Comparison of ENCODE assay signal across 8 mouse cellular contexts in the genomic region with DNA sequence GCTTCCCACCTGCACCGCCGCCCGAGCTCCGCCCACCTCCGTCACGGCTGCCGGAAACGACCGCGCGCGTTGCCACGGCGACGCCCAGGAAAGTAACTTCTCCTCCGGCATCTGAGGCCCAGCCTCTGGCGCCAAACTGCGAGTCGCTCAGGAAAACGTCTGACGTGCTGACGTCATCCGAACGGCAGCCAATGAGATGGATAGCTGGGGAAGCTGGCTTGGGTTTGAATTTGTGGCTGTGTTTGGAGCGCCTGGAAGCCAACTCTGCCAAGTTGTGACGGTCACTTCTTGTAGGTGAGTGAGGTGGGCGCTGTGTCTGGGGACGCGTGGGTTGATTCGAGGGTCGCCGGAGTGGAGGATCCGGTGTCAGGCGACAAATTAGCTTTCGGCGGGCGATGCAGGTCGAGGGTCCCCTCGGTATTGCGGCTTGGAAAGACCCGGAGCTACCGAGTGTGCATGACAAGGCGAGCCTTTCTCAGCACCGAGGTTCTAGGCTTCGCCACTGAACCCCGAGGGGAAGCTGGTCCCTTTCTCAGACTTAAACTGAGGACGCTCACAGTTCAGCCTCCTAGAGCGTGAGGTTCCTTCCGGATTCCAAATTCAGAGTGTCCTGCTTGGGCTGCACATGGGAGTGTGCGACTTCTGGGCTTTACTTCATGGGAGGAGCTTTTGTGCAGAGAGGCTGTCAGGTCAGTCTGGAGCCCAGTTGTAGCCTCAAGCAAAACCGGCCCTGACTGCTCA. TPM values are rescaled to one million over a fixed set of nuclear protein-coding genes. Genes with fewer than 3 reads are reported as not detected.
A peak's percentile ranks its signal among the peaks of the same experiment; 100 is the strongest.
DNase-seq lines count a peak whose midpoint lies in the region; ATAC-seq lines count a peak whose summit lies in the region.

A gene (plus strand): TSS at position 139 of the 741 bp plus-strand sequence.
A gene (minus strand): TSS at position 149 of the 741 bp plus-strand sequence.

- H3K79me2 ChIP-seq in macrophage (ENCODE audit: inconsistent target) = peaks cover 46% of the 10 kb centered on the region

- no peaks in the 10 kb centered on the region for H3K27me3 ChIP-seq in hindbrain, embryonic 16.5 days (replicated peaks; ENCODE audit: control insufficient read depth, insufficient read depth, low read length)

- peak; percentile 91 for DNase-seq in WW6 (ENCODE audit: low read depth, low spot score)
- peak; percentile 77 to 92 for DNase-seq in cerebellum, postnatal 4 days (ENCODE audit: low spot score in 2 of 2)
- peak; percentile 93 for DNase-seq in gastrocnemius, adult 18-20 months (ENCODE audit: low spot score)
- DNase-seq in left cerebral cortex, adult 18-20 months (ENCODE audit: low spot score in 2 of 2) = peak; percentile 96 to 98
- DNase-seq in right cerebral cortex, adult 18-20 months = peak; percentile 98
- DNase-seq in urinary bladder, postnatal 10 days (ENCODE audit: low spot score) = peak; percentile 80

- peaks cover 6% of the 10 kb centered on the region for H3K4me1 ChIP-seq in hindbrain, embryonic 16.5 days (ENCODE audit: control insufficient read depth, insufficient read depth, low read depth, low read length)

- H3K9ac ChIP-seq in hindbrain, embryonic 16.5 days (ENCODE audit: low read depth, low read length) = peak within 1 kb of the TSS; percentile 60

- H3K4me2 ChIP-seq in hindbrain, embryonic 16.5 days (ENCODE audit: low read length) = peak within 1 kb of the TSS; percentile 78

- H3K4me3 ChIP-seq in hindbrain, embryonic 16.5 days (ENCODE audit: low read length) = peak within 1 kb of the TSS; percentile 65
- H3K4me3 ChIP-seq in macrophage (ENCODE audit: inconsistent target) = peak within 1 kb of the TSS; percentile 98

- no peaks in the 10 kb centered on the region for H3K9me3 ChIP-seq in hindbrain, embryonic 16.5 days (ENCODE audit: control insufficient read depth, low read length)

- WGBS in hindbrain, embryonic 16.5 days = 0% methylated on average over 51 of the region's 51 CpGs
- under 1% methylated on average over 51 of the region's 51 CpGs for WGBS in macrophage (ENCODE audit: missing documents)

- no peaks in the 10 kb centered on the region for H3K36me3 ChIP-seq in hindbrain, embryonic 16.5 days (ENCODE audit: control insufficient read depth, insufficient read depth, low read length)
- H3K36me3 ChIP-seq in macrophage (ENCODE audit: inconsistent target) = no peaks in the 10 kb centered on the region

- H3K27ac ChIP-seq in hindbrain, embryonic 16.5 days (ENCODE audit: low read depth, low read length) = peak within 1 kb of the TSS; percentile 58
- H3K27ac ChIP-seq in macrophage = peak within 1 kb of the TSS; percentile 74

- ATAC-seq in hindbrain, embryonic 16.5 days = peak; percentile 99

RNA-seq across cellular contexts. Expression of the first gene that starts in this region (rescaled TPM):
- under 1 TPM; 0.62 to 0.78 TPM for total RNA-seq in gastrocnemius, adult 18-20 months (2021)
- polyA plus RNA-seq in hindbrain, embryonic 16.5 days (2015; fragmentation: Nextera tagmentation; extraction: Ambion mirVana) = 4.8 and 5.2 TPM in 2 replicates
- total RNA-seq in left cerebral cortex, adult 18-20 months (2021) = under 1 TPM; 0.73 to 0.79 TPM
- total RNA-seq in macrophage (2018; cell fraction: chromatin; rRNA removed) = 10 to 100 TPM in 1 of 26 experiments, 1 to 10 TPM in 17, under 1 TPM in 8; 0.17 to 11.9 (median 2.2) TPM
- total RNA-seq in macrophage (2018; cell fraction: cytosol; rRNA removed) = under 1 TPM; 0.10 to 0.92 (median 0.56) TPM
- total RNA-seq in macrophage (2018; cell fraction: nucleus; rRNA removed) = 1 to 10 TPM in 15 of 26 experiments, under 1 TPM in 10, not detected in 1; 0.20 to 6.7 (median 1.2) TPM
- polyA plus RNA-seq in macrophage (2018) = 0.22 to 1.4 TPM (median 1.1 TPM) in 3 replicates

RNA-seq across cellular contexts. Expression of the second gene that starts in this region (rescaled TPM):
- total RNA-seq in gastrocnemius, adult 18-20 months (2021) = 1 to 10 TPM; 5.6 to 6.5 TPM
- 11.3 and 12.3 TPM in 2 replicates for polyA plus RNA-seq in hindbrain, embryonic 16.5 days (2015; fragmentation: Nextera tagmentation; extraction: Ambion mirVana)
- total RNA-seq in left cerebral cortex, adult 18-20 months (2021) = 1 to 10 TPM; 6.1 to 7.0 TPM
- total RNA-seq in macrophage (2018; cell fraction: chromatin; rRNA removed) = 1 to 10 TPM in 20 of 26 experiments, under 1 TPM in 6; 0.34 to 6.8 (median 3.2) TPM
- 1 to 10 TPM in 21 of 26 experiments, under 1 TPM in 5; 0.76 to 2.0 (median 1.4) TPM for total RNA-seq in macrophage (2018; cell fraction: cytosol; rRNA removed)
- 1 to 10 TPM in 22 of 26 experiments, under 1 TPM in 3, not detected in 1; 0.59 to 5.3 (median 2.5) TPM for total RNA-seq in macrophage (2018; cell fraction: nucleus; rRNA removed)
- polyA plus RNA-seq in macrophage (2018) = 1.8 to 2.4 TPM (median 2.2 TPM) in 3 replicates

Comparison
In these comparisons a context has a peak if more than half of its experiments do, and no peak if none do; other contexts are left out.
1. Peak in every context shown above with its lines: DNase-seq, ATAC-seq, H3K4me3 ChIP-seq and H3K27ac ChIP-seq.